Mouse (Mus musculus) heart, postnatal 0 days (tissue): ENCODE data around the gene Dysf.

Experiments used
- CTCF ChIP-seq: IDR thresholded peaks from 2 replicates; pipeline ENCODE4 v1.5.1; 2016; ENCODE audit warnings: antibody characterized with exemption, control low read depth, low read depth
- EP300 ChIP-seq: IDR thresholded peaks from 2 replicates; pipeline ENCODE4 v1.6.1; 2016; ENCODE audit warnings: antibody characterized with exemption, low read depth

DNA sequence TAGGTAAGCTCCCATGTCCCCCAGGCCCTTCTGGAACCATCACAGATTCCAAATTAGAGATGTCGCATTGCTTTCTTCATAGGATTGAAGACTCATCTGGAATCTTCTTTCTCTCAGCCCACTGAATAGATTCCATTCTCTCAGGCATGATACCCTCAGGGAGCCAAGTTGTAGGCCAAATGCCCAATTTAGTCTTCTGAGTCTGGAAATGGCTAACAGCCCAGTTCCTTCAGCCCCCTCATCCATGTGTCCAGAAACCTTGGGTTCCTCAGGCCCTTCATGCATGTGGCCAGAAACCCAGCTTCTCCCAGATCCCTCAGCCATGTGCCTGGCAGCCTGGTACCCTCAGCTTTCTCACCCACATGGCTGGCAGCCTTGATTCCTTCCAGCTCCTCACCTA, 160.2 kb downstream of the Dysf start:
- no peak for TF ChIP-seq EP300
- no peak for TF ChIP-seq CTCF
